Mouse (Mus musculus): ENCODE data around the gene Olfr33.

- TF ChIP-seq CTCF (IDR thresholded peaks at IDR 0.05; ENCODE audit: low read depth, low read length) (no peak), POLR2A (IDR thresholded peaks at IDR 0.05; ENCODE audit: borderline replicate concordance, low read depth, low read length) (no peak)
These were observed 8.5 kb upstream of the Olfr33 start, which contains the start of gene Olfr559 for GRCm38 (mm10) chr7:102727391-102727790.

All from bone marrow macrophage, adult 2 months (primary cell).